Mouse (Mus musculus): ENCODE data around the gene Shmt2. TPM values are rescaled to one million over a fixed set of nuclear protein-coding genes. Genes with fewer than 3 reads are reported as not detected.
A peak's percentile ranks its signal among the peaks of the same experiment; 100 is the strongest.

The Shmt2 gene
- polyA plus RNA-seq, 1 experiment from 2014 or later = 133 TPM

- Histone ChIP-seq H3K4me1 (replicated peaks) (no peaks in the 10 kb centered on the region), H3K27ac (no peak overlapping the region), H3K4me2 (no peak overlapping the region), H3K4me3 (replicated peaks) (no peak overlapping the region), H3K9me3 (replicated peaks) (no peaks in the 10 kb centered on the region), H3K9ac (no peak overlapping the region), H3K27me3 (peaks cover 4% of the 10 kb centered on the region; the same call in 1 of the 2 replicates), H3K36me3 (peaks cover 78% of the 10 kb centered on the region)
- no peak for DNase-seq
- ATAC-seq (ENCODE audit: low read depth) = no peak
- WGBS (ENCODE audit: insufficient replicate concordance) = 85% methylated on average over 15 of the region's 15 CpGs
Measured at GRCm38 (mm10) chr10:127548236-127548635, 26.0 kb upstream of the Shmt2 start.

GRCm38 (mm10) chr10:127546505-127546904 is 24.3 kb upstream of the Shmt2 start:
- H3K4me1 ChIP-seq (replicated peaks) = no peaks in the 10 kb centered on the region
- no peak overlapping the region for H3K4me2 ChIP-seq
- 66% methylated on average over 7 of the region's 7 CpGs for WGBS (ENCODE audit: insufficient replicate concordance)
- ATAC-seq (ENCODE audit: low read depth) = no peak
- H3K9ac ChIP-seq = no peak overlapping the region
- H3K27ac ChIP-seq = no peak overlapping the region
- peaks cover 72% of the 10 kb centered on the region for H3K36me3 ChIP-seq
- DNase-seq = no peak
- no peak overlapping the region for H3K4me3 ChIP-seq (replicated peaks)
- peaks cover 8% of the 10 kb centered on the region for H3K27me3 ChIP-seq
- H3K9me3 ChIP-seq (replicated peaks) = no peaks in the 10 kb centered on the region

- H3K4me1 ChIP-seq (replicated peaks) = no peaks in the 10 kb centered on the region
- no peak overlapping the region for H3K27ac ChIP-seq
- WGBS (ENCODE audit: insufficient replicate concordance) = 78% methylated on average over 20 of the region's 20 CpGs
- ATAC-seq (ENCODE audit: low read depth) = no peak
- H3K9me3 ChIP-seq (replicated peaks) = no peaks in the 10 kb centered on the region
- DNase-seq = no peak
- H3K27me3 ChIP-seq = peaks cover 12% of the 10 kb centered on the region
- H3K36me3 ChIP-seq = peaks cover 82% of the 10 kb centered on the region
- H3K4me2 ChIP-seq = no peak overlapping the region
- no peak overlapping the region for H3K9ac ChIP-seq
- no peak overlapping the region for H3K4me3 ChIP-seq (replicated peaks)
Measured at GRCm38 (mm10) chr10:127544375-127544774, 22.1 kb upstream of the Shmt2 start.

GRCm38 (mm10) chr10:127543916-127544315 is 21.7 kb upstream of the Shmt2 start:
- no peak overlapping the region for H3K9ac ChIP-seq
- no peak for ATAC-seq (ENCODE audit: low read depth)
- no peak overlapping the region for H3K4me2 ChIP-seq
- H3K4me1 ChIP-seq (replicated peaks) = no peaks in the 10 kb centered on the region
- DNase-seq = no peak
- no peak overlapping the region for H3K27ac ChIP-seq
- no peak overlapping the region for H3K4me3 ChIP-seq (replicated peaks)
- H3K9me3 ChIP-seq (replicated peaks) = no peaks in the 10 kb centered on the region
- peaks cover 80% of the 10 kb centered on the region for H3K36me3 ChIP-seq
- 63% methylated on average over 3 of the region's 3 CpGs for WGBS (ENCODE audit: insufficient replicate concordance)
- H3K27me3 ChIP-seq = peaks cover 12% of the 10 kb centered on the region

- peaks cover 72% of the 10 kb centered on the region for H3K36me3 ChIP-seq
Measured at GRCm38 (mm10) chr10:127542720-127543119, 20.5 kb upstream of the Shmt2 start.

GRCm38 (mm10) chr10:127542084-127542483 is 19.8 kb upstream of the Shmt2 start:
- Histone ChIP-seq H3K9ac (no peak overlapping the region), H3K4me3 (replicated peaks) (no peak overlapping the region), H3K9me3 (replicated peaks) (no peaks in the 10 kb centered on the region), H3K36me3 (peaks cover 66% of the 10 kb centered on the region), H3K4me1 (replicated peaks) (no peaks in the 10 kb centered on the region), H3K27me3 (peaks cover 21% of the 10 kb centered on the region), H3K27ac (no peak overlapping the region), H3K4me2 (no peak overlapping the region)
- WGBS (ENCODE audit: insufficient replicate concordance) = 73% methylated on average over 13 of the region's 13 CpGs
- DNase-seq = no peak
- no peak for ATAC-seq (ENCODE audit: low read depth)

More at GRCm38 (mm10) chr10:127542720-127543119, 20.5 kb upstream of the Shmt2 start:
- Histone ChIP-seq H3K27ac (no peak overlapping the region), H3K9me3 (replicated peaks) (no peaks in the 10 kb centered on the region), H3K27me3 (peaks cover 17% of the 10 kb centered on the region), H3K4me2 (no peak overlapping the region), H3K9ac (no peak overlapping the region), H3K4me1 (replicated peaks) (no peaks in the 10 kb centered on the region), H3K4me3 (replicated peaks) (no peak overlapping the region)
- ATAC-seq (ENCODE audit: low read depth) (no peak), DNase-seq (no peak)
- 49% methylated on average over 6 of the region's 6 CpGs for WGBS (ENCODE audit: insufficient replicate concordance)

- 74% methylated on average over 8 of the region's 8 CpGs for WGBS (ENCODE audit: insufficient replicate concordance)
- Histone ChIP-seq H3K27ac (no peak overlapping the region), H3K9ac (no peak overlapping the region), H3K27me3 (peaks cover 25% of the 10 kb centered on the region), H3K36me3 (peaks cover 60% of the 10 kb centered on the region), H3K4me2 (no peak overlapping the region), H3K4me1 (replicated peaks) (no peaks in the 10 kb centered on the region; the same call in 1 of the 2 replicates), H3K9me3 (replicated peaks) (no peaks in the 10 kb centered on the region), H3K4me3 (replicated peaks) (no peak overlapping the region)
- ATAC-seq (ENCODE audit: low read depth) (no peak), DNase-seq (no peak)
Measured at GRCm38 (mm10) chr10:127541510-127541909, 19.3 kb upstream of the Shmt2 start.

- H3K4me2 ChIP-seq = no peak overlapping the region
- ATAC-seq (ENCODE audit: low read depth) = no peak
- 27% methylated on average over 7 of the region's 7 CpGs for WGBS (ENCODE audit: insufficient replicate concordance)
- no peak overlapping the region for H3K9ac ChIP-seq
- H3K27me3 ChIP-seq = peaks cover 56% of the 10 kb centered on the region
- H3K4me1 ChIP-seq (replicated peaks) = peaks cover 13% of the 10 kb centered on the region
- H3K36me3 ChIP-seq = peaks cover 34% of the 10 kb centered on the region
- no peaks in the 10 kb centered on the region for H3K9me3 ChIP-seq (replicated peaks)
- H3K27ac ChIP-seq = no peak overlapping the region
- peak; percentile 44 for DNase-seq
- no peak overlapping the region for H3K4me3 ChIP-seq (replicated peaks)
Measured at GRCm38 (mm10) chr10:127537854-127538583, 15.8 kb upstream of the Shmt2 start.

GRCm38 (mm10) chr10:127536586-127537314 is 14.5 kb upstream of the Shmt2 start:
- ATAC-seq (ENCODE audit: low read depth) (no peak), DNase-seq (no peak)
- Histone ChIP-seq H3K27ac (no peak overlapping the region), H3K36me3 (peaks cover 27% of the 10 kb centered on the region), H3K4me2 (no peak overlapping the region), H3K4me3 (replicated peaks) (no peak overlapping the region), H3K9ac (no peak overlapping the region), H3K9me3 (replicated peaks) (no peaks in the 10 kb centered on the region), H3K27me3 (peaks cover 67% of the 10 kb centered on the region), H3K4me1 (replicated peaks) (peaks cover 13% of the 10 kb centered on the region)
- WGBS (ENCODE audit: insufficient replicate concordance) = 9% methylated on average over 8 of the region's 8 CpGs

GRCm38 (mm10) chr10:127534929-127535384 is 12.7 kb upstream of the Shmt2 start:
- Histone ChIP-seq H3K4me2 (peak overlapping the region; percentile 59), H3K4me1 (replicated peaks) (peaks cover 13% of the 10 kb centered on the region), H3K9ac (no peak overlapping the region), H3K36me3 (peaks cover 11% of the 10 kb centered on the region), H3K9me3 (replicated peaks) (no peaks in the 10 kb centered on the region), H3K27ac (no peak overlapping the region), H3K4me3 (replicated peaks) (peak overlapping the region; percentile 42), H3K27me3 (peaks cover 84% of the 10 kb centered on the region)
- ATAC-seq (ENCODE audit: low read depth) (peak; percentile 32; the same call in 1 of the 2 replicates), DNase-seq (no peak)
- WGBS (ENCODE audit: insufficient replicate concordance) = 3% methylated on average over 30 of the region's 30 CpGs

- H3K36me3 ChIP-seq = peaks cover 5% of the 10 kb centered on the region
- peak; percentile 8; the same call in 1 of the 2 replicates for ATAC-seq (ENCODE audit: low read depth)
- peak within 1 kb of the TSS; percentile 59 for H3K4me2 ChIP-seq
- H3K9ac ChIP-seq = no peak within 1 kb of the TSS
- no peak for DNase-seq
- under 1% methylated on average over 66 of the region's 78 CpGs for WGBS (ENCODE audit: insufficient replicate concordance)
- H3K4me1 ChIP-seq (replicated peaks) = peaks cover 13% of the 10 kb centered on the region
- H3K4me3 ChIP-seq (replicated peaks) = peak within 1 kb of the TSS; percentile 42
- H3K27ac ChIP-seq = no peak within 1 kb of the TSS
- peaks cover 87% of the 10 kb centered on the region for H3K27me3 ChIP-seq
- H3K9me3 ChIP-seq (replicated peaks) = no peaks in the 10 kb centered on the region
Measured at GRCm38 (mm10) chr10:127534036-127534928, 12.0 kb upstream of the Shmt2 start, which contains the start of gene Nxph4. Nxph4 (minus strand) TSS chr10:127534559.

Measured in liver, embryonic 13.5 days (tissue).